Mouse (Mus musculus) liver, postnatal 0 days (tissue): Measurements from ENCODE around the gene Izumo1.

Experiments
- CTCF ChIP-seq: sonication (generic); IDR thresholded peaks from 2 replicates; pipeline ENCODE4 v1.5.1; 2016; ENCODE audit warnings: antibody characterized with exemption, low read depth
- EP300 ChIP-seq: IDR thresholded peaks from 2 replicates; pipeline ENCODE4 v1.6.1; 2016; ENCODE audit warnings: antibody characterized with exemption, low read depth, mild to moderate bottlenecking

DNA sequence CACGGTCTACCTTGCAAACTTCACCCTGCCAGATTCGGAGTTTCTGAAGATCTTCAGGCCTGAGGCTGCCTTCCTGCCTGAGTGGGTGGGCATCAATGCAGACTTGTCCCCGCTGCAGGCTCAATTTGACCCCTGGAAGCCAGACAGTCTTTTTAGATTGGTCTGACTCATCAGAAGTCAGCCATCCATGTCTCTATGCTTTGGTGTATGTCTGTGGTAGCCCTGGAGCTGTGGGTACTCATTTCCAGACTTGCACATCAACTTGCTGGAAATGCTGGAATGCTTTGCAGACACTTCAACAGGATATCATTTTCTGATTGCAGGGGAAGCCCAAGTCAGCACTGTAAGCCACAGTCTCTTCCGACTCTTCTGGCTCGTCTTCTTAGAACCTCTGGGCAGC, 2.0 kb upstream of the Izumo1 start:
- TF ChIP-seq CTCF = no peak
- TF ChIP-seq EP300 = no peak
